14 mouse cellular contexts compared by ENCODE assay signal in genomic region chr6:126601843-126602326, GRCm38 (mm10). TPM values are rescaled to one million over a fixed set of nuclear protein-coding genes. Genes with fewer than 3 reads are reported as not detected.
DNase-seq lines count a peak whose midpoint lies in the region; ATAC-seq and TF ChIP-seq lines count a peak whose summit lies in the region.
"Had no signal": no experiment of that assay in that cellular context is flagged by ENCODE, and none has a peak within 500 bp of the region (broad histone marks: within the 10 kb centered on the region; RNA-seq: fewer than 3 reads in every experiment).

No protein-coding gene starts in this region.

- no peaks in the 10 kb centered on the region for H3K9me3 ChIP-seq in hindbrain, embryonic 16.5 days (ENCODE audit: control insufficient read depth, low read length)
- H3K9me3 ChIP-seq: heart, embryonic 13.5 days; liver, embryonic 13.5 days had no signal

- H3K9ac ChIP-seq in hindbrain, embryonic 16.5 days (ENCODE audit: low read depth, low read length) = no peak overlapping the region
- H3K9ac ChIP-seq: heart, embryonic 13.5 days; liver, embryonic 13.5 days had no signal

- peak; percentile 68 for ATAC-seq in hindbrain, embryonic 16.5 days

- H3K4me1 ChIP-seq in hindbrain, embryonic 16.5 days (ENCODE audit: control insufficient read depth, insufficient read depth, low read depth, low read length) = no peaks in the 10 kb centered on the region
- H3K4me1 ChIP-seq: liver, embryonic 13.5 days had no signal

- peak overlapping the region; percentile 83 for H3K27ac ChIP-seq in layer of hippocampus, adult 2 months
- H3K27ac ChIP-seq in hindbrain, embryonic 16.5 days (ENCODE audit: low read depth, low read length) = 0 out of 2 replicates have a peak overlapping the region, but pooled peaks have one; percentile 33
- H3K27ac ChIP-seq: heart, embryonic 13.5 days; liver, embryonic 13.5 days had no signal

- TF ChIP-seq CTCF in layer of hippocampus, adult 2 months (conservative IDR thresholded peaks at IDR 0.05) = no peak
- no peak for TF ChIP-seq CTCF in brain, embryonic 14.5 days (IDR thresholded peaks at IDR 0.05; ENCODE audit: borderline replicate concordance, extremely low read depth, insufficient read depth, insufficient read length)

- DNase-seq in cerebellum, adult 11-12 months = peak; percentile 62
- no peak for DNase-seq in cerebellum, adult 8-10 months
- peak in 1 of 2 experiments; percentile 44 for DNase-seq in layer of hippocampus, adult 2 months (ENCODE audit: low spot score in 2 of 2)
- no peak for DNase-seq in layer of hippocampus, postnatal 25 days (ENCODE audit: extremely low spot score in 1 of 2, low spot score in 1 of 2)
- DNase-seq in brain, embryonic 14.5 days (ENCODE audit: low read depth) = peak; percentile 82
- DNase-seq in heart, adult 11 months = no peak
- DNase-seq in lung, postnatal 4 days = no peak
- DNase-seq: adrenal gland, adult 2 months; gastrocnemius, postnatal 36 days; kidney, adult 9 months; liver, embryonic 13.5 days; lung, postnatal 10 days had no signal

- no peaks in the 10 kb centered on the region for H3K27me3 ChIP-seq in hindbrain, embryonic 16.5 days (replicated peaks; ENCODE audit: control insufficient read depth, insufficient read depth, low read length)
- H3K27me3 ChIP-seq: liver, embryonic 13.5 days had no signal

- no peak overlapping the region for H3K4me3 ChIP-seq in layer of hippocampus, adult 2 months
- no peak overlapping the region for H3K4me3 ChIP-seq in hindbrain, embryonic 16.5 days (ENCODE audit: low read length)
- H3K4me3 ChIP-seq: heart, embryonic 13.5 days; liver, embryonic 13.5 days had no signal

- TF ChIP-seq POLR2A in brain, embryonic 14.5 days (IDR thresholded peaks at IDR 0.05; ENCODE audit: borderline replicate concordance, extremely low read depth, insufficient read depth, insufficient read length, poor library complexity, severe bottlenecking) = no peak

- no peak overlapping the region for H3K4me2 ChIP-seq in hindbrain, embryonic 16.5 days (ENCODE audit: low read length)
- H3K4me2 ChIP-seq: heart, embryonic 13.5 days; liver, embryonic 13.5 days had no signal

- WGBS in hindbrain, embryonic 16.5 days = 67% methylated on average over 13 of the region's 13 CpGs

- no peaks in the 10 kb centered on the region for H3K36me3 ChIP-seq in hindbrain, embryonic 16.5 days (ENCODE audit: control insufficient read depth, insufficient read depth, low read length)
- H3K36me3 ChIP-seq: heart, embryonic 13.5 days; liver, embryonic 13.5 days had no signal

RNA-seq across cellular contexts. Expression of gene Kcna1, which starts 44.3 kb away (rescaled TPM):
- 100 to 1,000 TPM; 115 to 119 TPM for total RNA-seq in layer of hippocampus, adult 2 months (2021)
- 100 to 1,000 TPM; 107 to 115 TPM for total RNA-seq in layer of hippocampus, postnatal 25 days (2021)
- 1.3 TPM in 2 replicates for polyA plus RNA-seq in brain, embryonic 14.5 days (2012; rRNA removed)
- 4.1 and 5.5 TPM in 2 replicates for polyA plus RNA-seq in hindbrain, embryonic 16.5 days (2015; fragmentation: Nextera tagmentation; extraction: Ambion mirVana)

Comparison
In these comparisons a context has a peak if more than half of its experiments do, and no peak if none do; other contexts are left out.
1. DNase-seq: peak in cerebellum, adult 11-12 months (single experiment) and brain, embryonic 14.5 days (single experiment); none in cerebellum, adult 8-10 months (single experiment), layer of hippocampus, postnatal 25 days (0 of 2), heart, adult 11 months (single experiment) and lung, postnatal 4 days (0 of 2).